Mouse (Mus musculus) heart, embryonic 13.5 days (tissue): ENCODE measurements around the gene Mon2. TPM values are rescaled to one million over a fixed set of nuclear protein-coding genes. Genes with fewer than 3 reads are reported as not detected.

Experiments used
- ATAC-seq: fragments of 200-750 bp; cut with Nextera tagmentation; 2 replicates; pipeline ENCODE4 v1.8.0; 2017; ENCODE audit warnings: moderate TSS enrichment; ENCODE audit not compliant: insufficient number of reproducible peaks, low FRiP score, low TSS enrichment; ENCODE audit errors: extremely low read depth
- H3K27ac ChIP-seq: fragments of 300-500 bp; sonication (generic); replicated peaks from 2 replicates; pipeline ENCODE4 v1.5.1; 2015; ENCODE audit warnings: moderate library complexity, mild to moderate bottlenecking, inconsistent platforms
- H3K27me3 ChIP-seq: fragments of 300-500 bp; sonication (generic); replicated peaks from 2 replicates; pipeline ENCODE4 v1.6.1; 2015; ENCODE audit warnings: mild to moderate bottlenecking, inconsistent platforms
- H3K36me3 ChIP-seq: fragments of 300-500 bp; sonication (generic); 2 replicates; pipeline ENCODE4 v1.6.1; 2015; ENCODE audit warnings: mild to moderate bottlenecking, inconsistent platforms
- H3K4me1 ChIP-seq: fragments of 300-500 bp; sonication (generic); 2 replicates; pipeline ENCODE4 v1.6.1; 2015; ENCODE audit warnings: inconsistent platforms
- H3K4me2 ChIP-seq: fragments of 300-500 bp; sonication (generic); 2 replicates; pipeline ENCODE4 v1.6.1; 2015; ENCODE audit warnings: inconsistent platforms, mild to moderate bottlenecking, moderate library complexity
- H3K4me3 ChIP-seq: fragments of 300-500 bp; sonication (generic); 2 replicates; pipeline ENCODE4 v1.5.1; 2015; ENCODE audit warnings: moderate library complexity, mild to moderate bottlenecking, inconsistent platforms
- H3K9ac ChIP-seq: fragments of 300-500 bp; sonication (generic); 2 replicates; pipeline ENCODE4 v1.6.1; 2015; ENCODE audit warnings: inconsistent platforms, mild to moderate bottlenecking, moderate library complexity
- H3K9me3 ChIP-seq: fragments of 300-500 bp; sonication (generic); 2 replicates; pipeline ENCODE4 v1.6.1; 2016; ENCODE audit warnings: inconsistent platforms
- WGBS: fragments of 180-500 bp; shearing (Covaris S2); methylation state at CpG from one replicate; pipeline ENCODE4 v1.1.7; 2015; ENCODE audit warnings: mixed read lengths; 5-methylcytosine and 5-hydroxymethylcytosine counted together
- polyA plus RNA-seq: library from polyadenylated mRNA; unstranded; fragments of >200 nt; fragmentation: Nextera tagmentation; extraction: Ambion mirVana; gene quantifications from 2 replicates; pipeline ENCODE4 v1.2.1, GENCODE M21; 2015

Gene Mon2
- polyA plus RNA-seq, 1 experiment from 2014 or later = 21.0 TPM

DNA sequence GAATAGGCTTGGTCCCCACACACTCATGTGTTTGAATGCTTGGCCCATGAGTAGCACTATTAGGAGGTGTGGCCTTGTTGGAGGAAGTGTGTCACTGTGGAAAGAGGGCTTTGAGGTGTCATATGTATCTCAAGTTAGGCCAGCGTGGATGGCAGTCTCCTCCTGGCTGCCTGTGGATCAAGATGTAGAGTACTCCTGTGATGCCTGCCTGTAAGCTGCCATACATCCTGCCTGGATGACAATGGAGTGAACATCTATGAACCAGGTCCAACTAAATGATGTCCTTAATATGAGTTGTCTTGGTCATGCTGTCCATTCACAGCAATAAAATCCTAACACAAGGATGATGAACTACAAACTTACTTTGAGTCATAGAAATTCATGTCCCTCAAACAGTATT lies 64.9 kb downstream of the Mon2 start:
- 60% methylated on average over 1 of the region's 1 CpGs for WGBS
- no peaks in the 10 kb centered on the region for H3K4me1 ChIP-seq
- no peak overlapping the region for H3K4me3 ChIP-seq
- no peaks in the 10 kb centered on the region for H3K9me3 ChIP-seq
- H3K9ac ChIP-seq = no peak overlapping the region
- ATAC-seq = no peak
- peaks cover 87% of the 10 kb centered on the region for H3K36me3 ChIP-seq
- no peak overlapping the region for H3K27ac ChIP-seq
- no peaks in the 10 kb centered on the region for H3K27me3 ChIP-seq
- no peak overlapping the region for H3K4me2 ChIP-seq

- Histone ChIP-seq H3K27me3 (no peaks in the 10 kb centered on the region), H3K4me2 (no peak overlapping the region), H3K9me3 (no peaks in the 10 kb centered on the region), H3K4me3 (no peak overlapping the region), H3K36me3 (peaks cover 82% of the 10 kb centered on the region), H3K27ac (no peak overlapping the region), H3K9ac (no peak overlapping the region), H3K4me1 (no peaks in the 10 kb centered on the region)
- 85% methylated on average over 20 of the region's 20 CpGs for WGBS
- ATAC-seq = no peak
These were observed 70.8 kb downstream of the Mon2 start for GRCm38 (mm10) chr10:123005237-123006185.

DNA sequence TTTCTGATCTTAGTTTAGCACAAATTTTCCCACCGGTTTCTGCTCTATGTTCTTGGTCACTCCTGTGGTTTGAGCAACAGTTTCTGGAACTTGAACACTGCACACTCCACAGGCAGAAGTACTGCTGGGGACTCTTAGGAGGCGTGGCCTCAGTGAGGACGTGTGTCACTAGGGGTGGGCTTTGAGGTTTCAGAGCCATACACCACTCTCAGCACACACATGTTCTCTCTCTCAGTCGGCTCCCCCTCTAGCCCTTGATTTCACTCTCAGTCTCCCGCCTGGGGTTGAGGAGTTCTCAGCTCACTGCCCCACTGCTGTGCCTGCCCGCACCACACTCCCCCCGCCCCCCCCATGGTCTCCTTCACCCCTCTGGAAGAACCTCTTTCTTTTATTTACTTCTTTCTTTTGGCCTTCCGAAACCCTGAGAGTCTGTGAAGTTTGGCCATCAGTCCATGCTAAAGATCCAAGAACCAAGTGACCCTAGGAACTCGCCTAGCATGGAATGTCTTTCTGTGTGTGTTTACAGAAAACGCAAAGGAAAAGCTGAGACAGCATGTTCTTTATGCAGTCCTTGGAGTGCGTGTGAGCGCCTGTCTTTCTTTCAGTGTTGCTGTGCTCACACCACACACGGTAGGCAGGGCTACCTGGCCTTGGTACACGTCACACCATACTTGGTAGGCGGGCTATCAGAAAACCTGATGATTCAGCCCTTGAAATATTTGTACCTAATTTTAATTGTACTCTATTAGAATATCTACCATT lies 71.6 kb downstream of the Mon2 start:
- Histone ChIP-seq H3K36me3 (peaks cover 81% of the 10 kb centered on the region), H3K27me3 (no peaks in the 10 kb centered on the region), H3K4me1 (no peaks in the 10 kb centered on the region), H3K4me3 (no peak overlapping the region), H3K9me3 (no peaks in the 10 kb centered on the region), H3K4me2 (no peak overlapping the region), H3K27ac (no peak overlapping the region), H3K9ac (no peak overlapping the region)
- 76% methylated on average over 15 of the region's 15 CpGs for WGBS
- ATAC-seq = no peak

GRCm38 (mm10) chr10:123001985-123002384 lies 74.3 kb downstream of the Mon2 start:
- ATAC-seq = no peak
- no peak overlapping the region for H3K9ac ChIP-seq
- H3K27me3 ChIP-seq = no peaks in the 10 kb centered on the region
- no peak overlapping the region for H3K4me2 ChIP-seq
- no peaks in the 10 kb centered on the region for H3K9me3 ChIP-seq
- H3K4me3 ChIP-seq = no peak overlapping the region
- 73% methylated on average over 1 of the region's 1 CpGs for WGBS
- H3K36me3 ChIP-seq = peaks cover 81% of the 10 kb centered on the region
- no peak overlapping the region for H3K27ac ChIP-seq
- H3K4me1 ChIP-seq = peaks cover 3% of the 10 kb centered on the region; the same call in 1 of the 2 replicates

DNA sequence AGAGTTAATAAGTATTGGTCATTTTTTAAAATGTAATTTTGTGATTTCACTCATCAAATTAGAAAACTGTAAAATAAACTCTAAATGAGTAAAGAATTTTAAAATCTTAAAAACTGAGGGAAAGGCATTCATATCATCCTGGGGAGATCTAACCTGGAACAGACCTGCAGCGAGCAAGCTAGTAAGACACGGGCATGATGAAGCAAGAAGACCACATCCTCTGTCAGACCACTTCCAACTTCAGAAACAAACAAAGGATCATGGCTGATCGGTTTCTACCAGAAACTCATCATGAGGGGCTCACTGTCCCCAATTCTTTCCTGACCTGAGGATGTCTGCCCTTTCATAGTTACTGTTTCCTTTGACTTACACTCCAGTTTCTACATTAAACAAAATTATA lies 74.9 kb downstream of the Mon2 start:
- Histone ChIP-seq H3K36me3 (peaks cover 86% of the 10 kb centered on the region), H3K9ac (no peak overlapping the region), H3K4me1 (peaks cover 3% of the 10 kb centered on the region; the same call in 1 of the 2 replicates), H3K27me3 (no peaks in the 10 kb centered on the region), H3K4me3 (no peak overlapping the region), H3K9me3 (no peaks in the 10 kb centered on the region), H3K4me2 (no peak overlapping the region), H3K27ac (no peak overlapping the region)
- no peak for ATAC-seq
- 83% methylated on average over 3 of the region's 3 CpGs for WGBS

- no peak for ATAC-seq
- Histone ChIP-seq H3K9me3 (no peaks in the 10 kb centered on the region), H3K27ac (no peak overlapping the region), H3K4me3 (no peak overlapping the region), H3K9ac (no peak overlapping the region), H3K4me1 (peaks cover 3% of the 10 kb centered on the region; the same call in 1 of the 2 replicates), H3K27me3 (no peaks in the 10 kb centered on the region), H3K4me2 (no peak overlapping the region), H3K36me3 (peaks cover 92% of the 10 kb centered on the region)
- WGBS = 44% methylated on average over 6 of the region's 6 CpGs
These were observed 76.9 kb downstream of the Mon2 start for GRCm38 (mm10) chr10:122999356-122999755.

DNA sequence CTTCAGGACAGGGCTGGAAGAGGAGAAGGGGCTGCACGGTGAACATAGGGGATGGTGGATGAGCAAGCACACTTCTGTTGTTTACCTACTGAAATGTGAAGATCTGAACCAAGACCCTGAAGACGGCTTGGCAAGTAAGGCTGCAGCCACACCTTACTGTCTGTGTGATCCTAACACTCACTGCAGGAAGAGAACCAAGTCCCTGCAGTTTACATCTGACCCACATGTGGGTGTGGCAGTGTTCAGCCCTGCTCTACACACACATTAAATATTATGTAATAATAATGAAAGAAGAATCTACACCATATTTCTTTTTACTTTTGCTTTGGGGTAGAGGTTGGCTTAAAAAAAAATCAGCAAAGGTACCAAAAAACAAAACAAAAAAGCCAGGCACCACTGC lies 78.5 kb downstream of the Mon2 start:
- Histone ChIP-seq H3K9me3 (no peaks in the 10 kb centered on the region), H3K27ac (no peak overlapping the region), H3K4me1 (peaks cover 3% of the 10 kb centered on the region; the same call in 1 of the 2 replicates), H3K36me3 (peaks cover 86% of the 10 kb centered on the region), H3K27me3 (no peaks in the 10 kb centered on the region), H3K4me2 (no peak overlapping the region), H3K9ac (no peak overlapping the region), H3K4me3 (no peak overlapping the region)
- ATAC-seq = no peak
- WGBS = 90% methylated on average over 2 of the region's 2 CpGs

DNA sequence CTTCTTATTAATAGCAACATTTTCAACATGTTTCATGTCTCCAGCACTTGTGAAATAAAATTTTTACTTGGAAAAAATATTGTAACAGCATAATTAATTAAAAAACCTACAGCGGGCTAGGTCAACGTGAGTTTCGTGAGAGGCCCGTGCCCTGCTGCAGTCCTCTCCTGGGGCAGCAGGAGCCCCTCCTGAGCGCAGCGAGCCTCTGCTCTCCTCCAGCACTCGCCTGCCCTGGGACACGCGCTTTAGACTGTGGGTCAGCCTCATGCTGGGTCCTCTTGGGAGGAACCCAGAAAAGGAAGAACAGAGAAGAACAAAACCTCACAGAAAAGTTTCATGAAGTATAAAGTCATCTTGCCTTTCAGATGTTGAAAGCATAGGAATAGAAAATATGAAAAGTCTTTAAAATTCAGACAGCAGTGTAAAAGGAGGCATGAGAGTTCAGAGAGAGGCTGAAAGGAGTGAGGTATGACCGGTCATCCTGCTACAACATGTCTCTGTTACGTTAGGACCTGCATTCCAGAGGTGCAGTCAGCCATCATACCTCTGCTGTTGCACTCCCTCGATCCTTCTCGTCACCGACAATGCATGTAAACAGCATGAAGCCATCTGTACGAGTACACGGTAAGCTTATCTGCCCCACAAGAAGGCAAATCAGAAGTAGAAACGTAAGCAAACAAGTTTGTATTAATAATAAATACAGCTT lies 81.8 kb downstream of the Mon2 start:
- no peak for ATAC-seq
- H3K9me3 ChIP-seq = no peaks in the 10 kb centered on the region
- peaks cover 30% of the 10 kb centered on the region for H3K4me1 ChIP-seq
- no peak overlapping the region for H3K27ac ChIP-seq
- H3K36me3 ChIP-seq = peaks cover 71% of the 10 kb centered on the region
- H3K27me3 ChIP-seq = no peaks in the 10 kb centered on the region
- no peak overlapping the region for H3K9ac ChIP-seq
- H3K4me2 ChIP-seq = no peak overlapping the region
- no peak overlapping the region for H3K4me3 ChIP-seq
- 80% methylated on average over 17 of the region's 17 CpGs for WGBS

GRCm38 (mm10) chr10:122991648-122992047 lies 84.7 kb downstream of the Mon2 start:
- peaks cover 55% of the 10 kb centered on the region for H3K4me1 ChIP-seq
- H3K4me3 ChIP-seq = 0 out of 2 replicates have a peak overlapping the region, but pooled peaks have one; percentile 10
- peaks cover 42% of the 10 kb centered on the region for H3K36me3 ChIP-seq
- H3K27me3 ChIP-seq = no peaks in the 10 kb centered on the region
- ATAC-seq = no peak
- WGBS = 47% methylated on average over 9 of the region's 9 CpGs
- peak overlapping the region; percentile 74 for H3K9ac ChIP-seq
- no peaks in the 10 kb centered on the region for H3K9me3 ChIP-seq
- peak overlapping the region; percentile 58 for H3K4me2 ChIP-seq
- peak overlapping the region; percentile 98 for H3K27ac ChIP-seq

- WGBS = 43% methylated on average over 9 of the region's 9 CpGs
- ATAC-seq = no peak
- Histone ChIP-seq H3K9ac (peak overlapping the region; percentile 74), H3K27me3 (no peaks in the 10 kb centered on the region), H3K36me3 (peaks cover 36% of the 10 kb centered on the region), H3K4me3 (peak overlapping the region; percentile 10), H3K4me1 (peaks cover 56% of the 10 kb centered on the region), H3K9me3 (no peaks in the 10 kb centered on the region), H3K27ac (peak overlapping the region; percentile 98), H3K4me2 (peak overlapping the region; percentile 58)
These were observed 85.3 kb downstream of the Mon2 start for GRCm38 (mm10) chr10:122991053-122991452.

- H3K27ac ChIP-seq = peak overlapping the region; percentile 98
- H3K9me3 ChIP-seq = no peaks in the 10 kb centered on the region
- peak overlapping the region; percentile 5 for H3K4me3 ChIP-seq
- no peaks in the 10 kb centered on the region for H3K27me3 ChIP-seq
- no peak for ATAC-seq
- H3K4me2 ChIP-seq = peak overlapping the region; percentile 58
- 74% methylated on average over 6 of the region's 6 CpGs for WGBS
- peaks cover 56% of the 10 kb centered on the region for H3K4me1 ChIP-seq
- H3K9ac ChIP-seq = peak overlapping the region; percentile 45; the same call in 1 of the 2 replicates
- H3K36me3 ChIP-seq = peaks cover 32% of the 10 kb centered on the region
These were observed 85.7 kb downstream of the Mon2 start for GRCm38 (mm10) chr10:122990606-122991005.
